Mouse (Mus musculus) neural tube, embryonic 11.5 days (tissue): ENCODE results near the gene Cebpa. TPM values are rescaled to one million over a fixed set of nuclear protein-coding genes. Genes with fewer than 3 reads are reported as not detected.

Source experiments
- ATAC-seq: fragments of 200-750 bp; cut with Nextera tagmentation; 2 replicates; pipeline ENCODE4 v1.8.0; 2017; ENCODE audit warnings: moderate number of reproducible peaks, mild to moderate bottlenecking, moderate TSS enrichment, moderate library complexity; ENCODE audit not compliant: insufficient read depth, low FRiP score, low TSS enrichment
- DNase-seq: peaks from one replicate; pipeline ENCODE4 v3.0.0-alpha.2; 2015; ENCODE audit warnings: low spot score
- H3K27ac ChIP-seq: fragments of 300-500 bp; sonication (generic); 2 replicates; pipeline ENCODE4 v1.5.1; 2014; ENCODE audit warnings: low read depth, mild to moderate bottlenecking, low read length
- H3K27me3 ChIP-seq: fragments of 300-500 bp; sonication (generic); 2 replicates; pipeline ENCODE4 v1.6.1; 2014; ENCODE audit warnings: mild to moderate bottlenecking, low read length, mixed read lengths; ENCODE audit not compliant: control insufficient read depth, insufficient read depth
- H3K36me3 ChIP-seq: fragments of 300-500 bp; sonication (generic); 2 replicates; pipeline ENCODE4 v1.6.1; 2014; ENCODE audit warnings: mild to moderate bottlenecking, low read length, moderate library complexity, mixed read lengths; ENCODE audit not compliant: control insufficient read depth, insufficient read depth
- H3K4me1 ChIP-seq: fragments of 300-500 bp; sonication (generic); 2 replicates; pipeline ENCODE4 v1.6.1; 2014; ENCODE audit warnings: low read length, mixed read lengths; ENCODE audit not compliant: control insufficient read depth, insufficient read depth
- H3K4me2 ChIP-seq: fragments of 300-500 bp; sonication (generic); 2 replicates; pipeline ENCODE4 v1.6.1; 2014; ENCODE audit warnings: low read depth, mild to moderate bottlenecking, moderate library complexity
- H3K4me3 ChIP-seq: fragments of 300-500 bp; sonication (generic); 2 replicates; pipeline ENCODE4 v1.5.1; 2014; ENCODE audit warnings: low read depth, low read length
- H3K9ac ChIP-seq: fragments of 300-500 bp; sonication (generic); 2 replicates; pipeline ENCODE4 v1.6.1; 2014; ENCODE audit warnings: mild to moderate bottlenecking, low read length
- H3K9me3 ChIP-seq: fragments of 300-500 bp; sonication (generic); 2 replicates; pipeline ENCODE4 v1.6.1; 2016; ENCODE audit warnings: low read length; ENCODE audit not compliant: control insufficient read depth
- WGBS: fragments of 180-500 bp; shearing (Covaris S2); extraction: QIAGEN DNeasy Blood & Tissue Kit; methylation state at CpG from one replicate; pipeline ENCODE4 v1.1.7; 2014; 5-methylcytosine and 5-hydroxymethylcytosine counted together
- polyA plus RNA-seq: library from polyadenylated mRNA; unstranded; fragments of >200 nt; fragmentation: Nextera tagmentation; extraction: Ambion mirVana; gene quantifications from 2 replicates; pipeline ENCODE4 v1.2.1, GENCODE M21; 2014

Cebpa gene
- polyA plus RNA-seq, 1 experiment from 2014 or later = 0.20 TPM

- Histone ChIP-seq H3K9ac (no peak overlapping the region), H3K36me3 (no peaks in the 10 kb centered on the region), H3K4me2 (no peak overlapping the region), H3K4me1 (no peaks in the 10 kb centered on the region), H3K4me3 (no peak overlapping the region), H3K9me3 (no peaks in the 10 kb centered on the region), H3K27ac (no peak overlapping the region), H3K27me3 (no peaks in the 10 kb centered on the region)
- no peak for DNase-seq
- no peak for ATAC-seq
- WGBS = 82% methylated on average over 4 of the region's 4 CpGs
Measured at GRCm38 (mm10) chr7:35098777-35099176, 20.3 kb upstream of the Cebpa start.

GRCm38 (mm10) chr7:35099528-35099927 is 19.6 kb upstream of the Cebpa start:
- DNase-seq = no peak
- 87% methylated on average over 4 of the region's 4 CpGs for WGBS
- ATAC-seq = no peak

GRCm38 (mm10) chr7:35106614-35107013 is 12.5 kb upstream of the Cebpa start:
- 85% methylated on average over 7 of the region's 7 CpGs for WGBS
- ATAC-seq = no peak
- Histone ChIP-seq H3K27me3 (no peaks in the 10 kb centered on the region), H3K36me3 (no peaks in the 10 kb centered on the region), H3K4me2 (no peak overlapping the region), H3K4me1 (no peaks in the 10 kb centered on the region), H3K9me3 (no peaks in the 10 kb centered on the region), H3K4me3 (no peak overlapping the region), H3K27ac (no peak overlapping the region), H3K9ac (no peak overlapping the region)
- DNase-seq = no peak

More at GRCm38 (mm10) chr7:35099528-35099927, 19.6 kb upstream of the Cebpa start:
- H3K9ac ChIP-seq = no peak overlapping the region
- no peak overlapping the region for H3K4me2 ChIP-seq
- H3K36me3 ChIP-seq = no peaks in the 10 kb centered on the region
- no peaks in the 10 kb centered on the region for H3K9me3 ChIP-seq
- no peak overlapping the region for H3K4me3 ChIP-seq
- no peaks in the 10 kb centered on the region for H3K27me3 ChIP-seq
- no peaks in the 10 kb centered on the region for H3K4me1 ChIP-seq
- H3K27ac ChIP-seq = no peak overlapping the region

GRCm38 (mm10) chr7:35107630-35108029 is 11.5 kb upstream of the Cebpa start:
- Histone ChIP-seq H3K9ac (no peak overlapping the region), H3K4me1 (no peaks in the 10 kb centered on the region), H3K4me3 (no peak overlapping the region), H3K27ac (no peak overlapping the region), H3K9me3 (no peaks in the 10 kb centered on the region), H3K4me2 (no peak overlapping the region), H3K36me3 (no peaks in the 10 kb centered on the region), H3K27me3 (no peaks in the 10 kb centered on the region)
- DNase-seq = no peak
- 40% methylated on average over 3 of the region's 3 CpGs for WGBS
- no peak for ATAC-seq

- no peaks in the 10 kb centered on the region for H3K4me1 ChIP-seq
- H3K9me3 ChIP-seq = no peaks in the 10 kb centered on the region
- DNase-seq = no peak
- WGBS = 30% methylated on average over 2 of the region's 2 CpGs
- H3K27me3 ChIP-seq = no peaks in the 10 kb centered on the region
- no peak for ATAC-seq
- no peak overlapping the region for H3K4me2 ChIP-seq
- no peak overlapping the region for H3K9ac ChIP-seq
- no peak overlapping the region for H3K4me3 ChIP-seq
- no peaks in the 10 kb centered on the region for H3K36me3 ChIP-seq
- H3K27ac ChIP-seq = no peak overlapping the region
Measured at GRCm38 (mm10) chr7:35108046-35108445, 11.0 kb upstream of the Cebpa start.

GRCm38 (mm10) chr7:35108663-35109062 is 10.4 kb upstream of the Cebpa start:
- no peaks in the 10 kb centered on the region for H3K9me3 ChIP-seq
- H3K4me1 ChIP-seq = no peaks in the 10 kb centered on the region
- H3K4me3 ChIP-seq = no peak overlapping the region
- ATAC-seq (no peak), DNase-seq (no peak)
- no peak overlapping the region for H3K27ac ChIP-seq
- H3K36me3 ChIP-seq = no peaks in the 10 kb centered on the region
- WGBS = 86% methylated on average over 6 of the region's 6 CpGs
- no peak overlapping the region for H3K4me2 ChIP-seq
- no peak overlapping the region for H3K9ac ChIP-seq
- H3K27me3 ChIP-seq = no peaks in the 10 kb centered on the region

- peaks cover 25% of the 10 kb centered on the region for H3K27me3 ChIP-seq
- DNase-seq (no peak), ATAC-seq (no peak)
- 0 out of 2 replicates have a peak, but pooled peaks cover 6% of the 10 kb centered on the region for H3K4me1 ChIP-seq
- H3K9ac ChIP-seq = no peak overlapping the region
- no peaks in the 10 kb centered on the region for H3K36me3 ChIP-seq
- H3K4me3 ChIP-seq = no peak overlapping the region
- H3K4me2 ChIP-seq = no peak overlapping the region
- H3K27ac ChIP-seq = no peak overlapping the region
- 37% methylated on average over 4 of the region's 4 CpGs for WGBS
- no peaks in the 10 kb centered on the region for H3K9me3 ChIP-seq
Measured at GRCm38 (mm10) chr7:35113136-35113535, 6.0 kb upstream of the Cebpa start.

- Histone ChIP-seq H3K4me3 (no peak overlapping the region), H3K27me3 (peaks cover 25% of the 10 kb centered on the region), H3K27ac (no peak overlapping the region), H3K9ac (no peak overlapping the region), H3K36me3 (no peaks in the 10 kb centered on the region), H3K4me2 (no peak overlapping the region), H3K4me1 (0 out of 2 replicates have a peak, but pooled peaks cover 6% of the 10 kb centered on the region), H3K9me3 (no peaks in the 10 kb centered on the region)
- no peak for ATAC-seq
- WGBS = 78% methylated on average over 5 of the region's 5 CpGs
- no peak for DNase-seq
Measured at GRCm38 (mm10) chr7:35113721-35114120, 5.4 kb upstream of the Cebpa start.

- no peak overlapping the region for H3K27ac ChIP-seq
- H3K4me2 ChIP-seq = no peak overlapping the region
- DNase-seq (no peak), ATAC-seq (no peak)
- no peak overlapping the region for H3K4me3 ChIP-seq
- H3K27me3 ChIP-seq = peaks cover 49% of the 10 kb centered on the region
- H3K4me1 ChIP-seq = peaks cover 16% of the 10 kb centered on the region; the same call in 1 of the 2 replicates
- WGBS = 46% methylated on average over 3 of the region's 3 CpGs
- H3K9ac ChIP-seq = no peak overlapping the region
- H3K36me3 ChIP-seq = no peaks in the 10 kb centered on the region
- H3K9me3 ChIP-seq = no peaks in the 10 kb centered on the region
Measured at GRCm38 (mm10) chr7:35116524-35116923, 2.6 kb upstream of the Cebpa start.
